Mouse (Mus musculus) stomach, embryonic 14.5 days (tissue): Measurements from ENCODE around the gene Nxf1. TPM values are rescaled to one million over a fixed set of nuclear protein-coding genes. Genes with fewer than 3 reads are reported as not detected.
A peak's percentile ranks its signal among the peaks of the same experiment; 100 is the strongest.

Source experiments
- ATAC-seq: fragments of 200-750 bp; cut with Nextera tagmentation; 2 replicates; pipeline ENCODE4 v1.8.0; 2017; ENCODE audit warnings: low read depth, moderate TSS enrichment; ENCODE audit not compliant: insufficient number of reproducible peaks, insufficient read depth, low FRiP score
- H3K27ac ChIP-seq: fragments of 300-500 bp; sonication (generic); 2 replicates; pipeline ENCODE4 v1.5.1; 2014; ENCODE audit warnings: mild to moderate bottlenecking, low read length, moderate library complexity, mixed read lengths
- H3K27me3 ChIP-seq: fragments of 300-500 bp; sonication (generic); 2 replicates; pipeline ENCODE4 v1.6.1; 2014; ENCODE audit warnings: low read length, control low read depth, mixed read lengths; ENCODE audit not compliant: control insufficient read depth, insufficient read depth
- H3K36me3 ChIP-seq: fragments of 300-500 bp; sonication (generic); 2 replicates; pipeline ENCODE4 v1.6.1; 2014; ENCODE audit warnings: mild to moderate bottlenecking, control low read depth, low read length, moderate library complexity, mixed read lengths; ENCODE audit not compliant: control insufficient read depth, insufficient read depth
- H3K4me1 ChIP-seq: fragments of 300-500 bp; sonication (generic); 2 replicates; pipeline ENCODE4 v1.6.1; 2014; ENCODE audit warnings: low read length, control low read depth, mixed read lengths; ENCODE audit not compliant: control insufficient read depth, insufficient read depth
- H3K4me2 ChIP-seq: fragments of 300-500 bp; sonication (generic); replicated peaks from 2 replicates; pipeline ENCODE4 v1.6.1; 2014; ENCODE audit warnings: low read depth, low read length, control low read depth
- H3K4me3 ChIP-seq: fragments of 300-500 bp; sonication (generic); 2 replicates; pipeline ENCODE4 v1.5.1; 2014; ENCODE audit warnings: low read depth, low read length, control low read depth
- H3K9ac ChIP-seq: fragments of 300-500 bp; sonication (generic); replicated peaks from 2 replicates; pipeline ENCODE4 v1.6.1; 2014; ENCODE audit warnings: low read depth, mild to moderate bottlenecking, control low read depth, low read length, moderate library complexity, mixed read lengths
- H3K9me3 ChIP-seq: fragments of 300-500 bp; sonication (generic); 2 replicates; pipeline ENCODE4 v1.6.1; 2016; ENCODE audit warnings: low read depth, low read length, control low read depth; ENCODE audit not compliant: control insufficient read depth
- WGBS: fragments of 180-500 bp; shearing (Covaris S2); extraction: QIAGEN DNeasy Blood & Tissue Kit; methylation state at CpG from one replicate; pipeline ENCODE4 v1.1.7; 2014; 5-methylcytosine and 5-hydroxymethylcytosine counted together
- polyA plus RNA-seq: library from polyadenylated mRNA; unstranded; fragments of >200 nt; fragmentation: Nextera tagmentation; extraction: Ambion mirVana; gene quantifications from 2 replicates; pipeline ENCODE4 v1.2.1, GENCODE M21; 2014

Gene Nxf1
- polyA plus RNA-seq, 1 experiment from 2014 or later = 168 TPM

GRCm38 (mm10) chr19:8789171-8789570 lies 32.3 kb downstream of the Nxf1 start:
- Histone ChIP-seq H3K4me3 (no peak overlapping the region), H3K36me3 (peaks cover 20% of the 10 kb centered on the region), H3K9me3 (no peaks in the 10 kb centered on the region), H3K9ac (no peak overlapping the region), H3K4me1 (0 out of 2 replicates have a peak, but pooled peaks cover 5% of the 10 kb centered on the region), H3K27ac (no peak overlapping the region), H3K4me2 (no peak overlapping the region), H3K27me3 (no peaks in the 10 kb centered on the region)
- ATAC-seq = no peak
- WGBS = 20% methylated on average over 1 of the region's 1 CpGs

GRCm38 (mm10) chr19:8790171-8790570 lies 33.3 kb downstream of the Nxf1 start:
- H3K36me3 ChIP-seq = peaks cover 29% of the 10 kb centered on the region
- H3K9me3 ChIP-seq = no peaks in the 10 kb centered on the region
- no peak overlapping the region for H3K4me2 ChIP-seq
- H3K4me3 ChIP-seq = no peak overlapping the region
- H3K27me3 ChIP-seq = no peaks in the 10 kb centered on the region
- 80% methylated on average over 7 of the region's 7 CpGs for WGBS
- no peak overlapping the region for H3K27ac ChIP-seq
- H3K9ac ChIP-seq = no peak overlapping the region
- 0 out of 2 replicates have a peak, but pooled peaks cover 5% of the 10 kb centered on the region for H3K4me1 ChIP-seq
- ATAC-seq = no peak

- WGBS = 1% methylated on average over 25 of the region's 25 CpGs
- peak; percentile 73 for ATAC-seq
- Histone ChIP-seq H3K36me3 (peaks cover 19% of the 10 kb centered on the region), H3K4me1 (peaks cover 10% of the 10 kb centered on the region; the same call in 1 of the 2 replicates), H3K9ac (peak within 1 kb of the TSS; percentile 72), H3K4me2 (peak within 1 kb of the TSS; percentile 78), H3K27ac (peak within 1 kb of the TSS; percentile 78; the same call in 1 of the 2 replicates), H3K9me3 (no peaks in the 10 kb centered on the region), H3K27me3 (no peaks in the 10 kb centered on the region), H3K4me3 (peak within 1 kb of the TSS; percentile 86)
Measured at GRCm38 (mm10) chr19:8798264-8798946, 41.5 kb downstream of the Nxf1 start, which contains the start of gene Polr2g. TSS of gene Polr2g (minus strand) at chr19:8798577.

- Histone ChIP-seq H3K27ac (peak overlapping the region; percentile 10; the same call in 1 of the 2 replicates), H3K4me2 (peak overlapping the region; percentile 78; the same call in 1 of the 2 replicates), H3K4me1 (peaks cover 10% of the 10 kb centered on the region; the same call in 1 of the 2 replicates), H3K9ac (no peak overlapping the region), H3K27me3 (no peaks in the 10 kb centered on the region), H3K4me3 (0 out of 2 replicates have a peak overlapping the region, but pooled peaks have one; percentile 86), H3K9me3 (no peaks in the 10 kb centered on the region), H3K36me3 (peaks cover 14% of the 10 kb centered on the region)
- ATAC-seq = no peak
Measured at GRCm38 (mm10) chr19:8798947-8799315, 42.1 kb downstream of the Nxf1 start.

- peak; percentile 98 for ATAC-seq
- peak within 1 kb of the TSS; percentile 57 for H3K4me3 ChIP-seq
- H3K27me3 ChIP-seq = no peaks in the 10 kb centered on the region
- no peaks in the 10 kb centered on the region for H3K9me3 ChIP-seq
- under 1% methylated on average over 30 of the region's 30 CpGs for WGBS
- peak within 1 kb of the TSS; percentile 69 for H3K27ac ChIP-seq
- H3K9ac ChIP-seq = peak within 1 kb of the TSS; percentile 38; the same call in 1 of the 2 replicates
- H3K36me3 ChIP-seq = peaks cover 16% of the 10 kb centered on the region
- H3K4me1 ChIP-seq = peaks cover 7% of the 10 kb centered on the region; the same call in 1 of the 2 replicates
- H3K4me2 ChIP-seq = peak within 1 kb of the TSS; percentile 80
Measured at GRCm38 (mm10) chr19:8802130-8802821, 45.4 kb downstream of the Nxf1 start, which contains the start of gene Zbtb3. TSS of gene Zbtb3 (plus strand) at chr19:8802555.

GRCm38 (mm10) chr19:8803204-8803780 lies 46.4 kb downstream of the Nxf1 start:
- peak overlapping the region; percentile 57; the same call in 1 of the 2 replicates for H3K4me3 ChIP-seq
- WGBS = 89% methylated on average over 9 of the region's 9 CpGs
- H3K27ac ChIP-seq = 0 out of 2 replicates have a peak overlapping the region, but pooled peaks have one; percentile 69
- no peaks in the 10 kb centered on the region for H3K27me3 ChIP-seq
- no peaks in the 10 kb centered on the region for H3K9me3 ChIP-seq
- ATAC-seq = no peak
- peak overlapping the region; percentile 46 for H3K4me2 ChIP-seq
- H3K9ac ChIP-seq = no peak overlapping the region
- H3K36me3 ChIP-seq = peaks cover 24% of the 10 kb centered on the region
- H3K4me1 ChIP-seq = peaks cover 4% of the 10 kb centered on the region; the same call in 1 of the 2 replicates

- 89% methylated on average over 11 of the region's 11 CpGs for WGBS
- no peaks in the 10 kb centered on the region for H3K27me3 ChIP-seq
- ATAC-seq = no peak
Measured at GRCm38 (mm10) chr19:8803879-8804660, 47.2 kb downstream of the Nxf1 start.

More at GRCm38 (mm10) chr19:8803879-8804660, 47.2 kb downstream of the Nxf1 start:
- H3K9me3 ChIP-seq = no peaks in the 10 kb centered on the region
- no peak overlapping the region for H3K4me3 ChIP-seq
- no peak overlapping the region for H3K4me2 ChIP-seq
- peaks cover 4% of the 10 kb centered on the region; the same call in 1 of the 2 replicates for H3K4me1 ChIP-seq
- no peak overlapping the region for H3K27ac ChIP-seq
- H3K9ac ChIP-seq = no peak overlapping the region
- peaks cover 29% of the 10 kb centered on the region for H3K36me3 ChIP-seq
